Mouse (Mus musculus) heart, postnatal 10 days (tissue): ENCODE results near the gene Efemp2. TPM values are rescaled to one million over a fixed set of nuclear protein-coding genes. Genes with fewer than 3 reads are reported as not detected.

Experiments
- DNase-seq, 2 experiments: peaks; one replicate each; pipeline ENCODE4 v3.0.0; 2021
- intact Hi-C: fragments of 180-260 bp; cut with DNase I; formaldehyde crosslinking; loops from one replicate; pipeline ENCODE4 v1.15.1; 2025
- total RNA-seq, 2 experiments: library from RNA; stranded (reverse); gene quantifications; 2 replicates each; pipeline ENCODE4 v1.2.3; 2021

Gene Efemp2
- total RNA-seq, 2 experiments from 2014 or later = 28.6 to 32.7 TPM

DNA sequence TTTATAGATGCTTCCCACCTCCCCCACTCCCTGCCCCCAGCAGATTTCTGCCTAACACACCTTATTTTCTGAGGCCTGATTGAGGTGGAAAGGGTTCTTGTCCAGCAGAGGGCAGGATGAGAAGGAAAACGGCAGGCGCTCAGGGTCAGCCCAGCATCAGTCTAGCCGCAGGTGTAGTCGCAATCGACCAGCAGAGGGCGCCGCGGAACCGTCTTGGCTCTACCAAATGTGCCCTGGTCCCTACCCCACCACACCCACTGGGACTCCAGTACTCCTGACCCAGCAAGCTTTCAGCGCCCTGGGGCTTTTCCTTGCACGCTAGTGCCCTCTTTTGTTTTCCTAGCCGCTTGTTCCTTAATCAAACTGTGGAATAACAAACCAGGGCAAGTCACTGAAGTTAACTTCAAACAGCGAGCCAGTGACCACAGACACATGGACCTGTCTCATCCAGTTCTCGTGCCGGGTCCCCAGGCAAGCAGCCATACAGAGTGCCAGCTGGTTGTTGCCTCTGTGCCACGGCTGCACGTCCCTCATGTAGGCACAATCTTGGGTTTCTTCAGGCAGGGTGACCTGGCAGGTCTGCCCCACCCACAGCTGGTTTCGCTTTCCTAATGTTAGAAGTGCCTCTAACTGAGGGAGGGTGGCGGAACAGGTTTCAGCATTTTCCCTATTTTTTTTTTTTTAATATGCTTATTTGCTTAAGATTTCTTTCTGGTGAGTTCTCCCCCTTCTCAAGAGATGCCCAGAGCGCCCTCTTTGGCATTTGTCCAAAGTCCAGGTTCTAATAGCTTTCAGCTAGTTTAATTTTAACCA, 55.8 kb downstream of the Efemp2 start:
- peak; percentile 97 to 99 for DNase-seq
- intact Hi-C loops = loop anchor here (1.0 to 10.0 kb wide), 3 partner anchors 39 to 355 kb away; partner anchors contain the start of gene Ap5b1

GRCm38 (mm10) chr19:5530138-5530524, 56.4 kb downstream of the Efemp2 start:
- DNase-seq = no peak
- intact Hi-C loops = no loop called here

Other genes with a start within 250 kb of the Efemp2 start
- gene Pacs1, start 200.8 kb upstream of the Efemp2 start, total RNA-seq = 10 to 100 TPM; 24.5 to 27.8 TPM
- gene Sf3b2, start 178.5 kb upstream of the Efemp2 start, total RNA-seq = 100 to 1,000 TPM; 129 to 136 TPM
- gene Gal3st3, start 175.6 kb upstream of the Efemp2 start, total RNA-seq = 10 to 100 TPM in 1 of 2 experiments, 1 to 10 TPM in 1; 9.4 to 14.6 TPM
- gene Catsper1, start 138.2 kb upstream of the Efemp2 start, total RNA-seq = not detected
- gene Cst6, start 124.4 kb upstream of the Efemp2 start, total RNA-seq = 1 to 10 TPM; 2.6 to 3.1 TPM
- 10 to 100 TPM; 26.4 to 28.8 TPM for gene Eif1ad, start 107.2 kb upstream of the Efemp2 start, total RNA-seq
- 100 to 1,000 TPM; 173 to 178 TPM for gene Banf1, start 106.8 kb upstream of the Efemp2 start, total RNA-seq
- 10 to 100 TPM; 47.7 to 50.7 TPM for gene Sart1, start 85.3 kb upstream of the Efemp2 start, total RNA-seq
- gene Tsga10ip, start 71.4 kb upstream of the Efemp2 start, total RNA-seq = not detected
- gene Drap1, start 49.0 kb upstream of the Efemp2 start, total RNA-seq = 100 to 1,000 TPM; 240 to 260 TPM
- gene AI837181, start 48.8 kb upstream of the Efemp2 start, total RNA-seq = 10 to 100 TPM; 40.3 to 43.8 TPM
- not detected for gene Fosl1, start 26.4 kb upstream of the Efemp2 start, total RNA-seq
- 10 to 100 TPM; 12.5 to 14.5 TPM for gene Ccdc85b, start 16.1 kb upstream of the Efemp2 start, total RNA-seq
- gene Fibp, start 13.3 kb upstream of the Efemp2 start, total RNA-seq = 10 to 100 TPM; 90.2 to 91.5 TPM
- under 1 TPM; 0.41 to 0.45 TPM for gene Ctsw, start 5.4 kb upstream of the Efemp2 start, total RNA-seq
- gene Mus81, start 14.4 kb downstream of the Efemp2 start, total RNA-seq = 10 to 100 TPM; 24.3 to 25.5 TPM
- gene Cfl1, start 16.5 kb downstream of the Efemp2 start, total RNA-seq = 100 to 1,000 TPM; 497 to 519 TPM
- gene 1700020D05Rik, start 29.8 kb downstream of the Efemp2 start, total RNA-seq = 1 to 10 TPM in 1 of 2 experiments, under 1 TPM in 1; 0.69 to 1.2 TPM
- 1 to 10 TPM; 6.1 to 7.7 TPM for gene Snx32, start 36.6 kb downstream of the Efemp2 start, total RNA-seq
- gene Ovol1, start 86.7 kb downstream of the Efemp2 start, total RNA-seq = not detected
- gene Ap5b1, start 94.1 kb downstream of the Efemp2 start, total RNA-seq = 1 to 10 TPM; 4.1 to 4.5 TPM
- 10 to 100 TPM; 63.6 to 76.0 TPM for gene Rnaseh2c, start 127.9 kb downstream of the Efemp2 start, total RNA-seq
- 10 to 100 TPM; 34.2 to 43.5 TPM for gene Kat5, start 136.3 kb downstream of the Efemp2 start, total RNA-seq
- 10 to 100 TPM; 32.6 to 38.2 TPM for gene Rela, start 163.5 kb downstream of the Efemp2 start, total RNA-seq
- 10 to 100 TPM; 44.2 to 49.6 TPM for gene Sipa1, start 189.8 kb downstream of the Efemp2 start, total RNA-seq
- gene Map3k11, start 214.8 kb downstream of the Efemp2 start, total RNA-seq = 10 to 100 TPM; 41.3 to 47.8 TPM
- gene Pcnx3, start 215.0 kb downstream of the Efemp2 start, total RNA-seq = 10 to 100 TPM; 34.7 to 37.9 TPM
- not detected for gene Kcnk7, start 230.4 kb downstream of the Efemp2 start, total RNA-seq